Mouse (Mus musculus): ENCODE measurements around the gene Col11a1. TPM values are rescaled to one million over a fixed set of nuclear protein-coding genes. Genes with fewer than 3 reads are reported as not detected.

Gene Col11a1
- total and polyA plus RNA-seq, 3 experiments, result not detected

DNA sequence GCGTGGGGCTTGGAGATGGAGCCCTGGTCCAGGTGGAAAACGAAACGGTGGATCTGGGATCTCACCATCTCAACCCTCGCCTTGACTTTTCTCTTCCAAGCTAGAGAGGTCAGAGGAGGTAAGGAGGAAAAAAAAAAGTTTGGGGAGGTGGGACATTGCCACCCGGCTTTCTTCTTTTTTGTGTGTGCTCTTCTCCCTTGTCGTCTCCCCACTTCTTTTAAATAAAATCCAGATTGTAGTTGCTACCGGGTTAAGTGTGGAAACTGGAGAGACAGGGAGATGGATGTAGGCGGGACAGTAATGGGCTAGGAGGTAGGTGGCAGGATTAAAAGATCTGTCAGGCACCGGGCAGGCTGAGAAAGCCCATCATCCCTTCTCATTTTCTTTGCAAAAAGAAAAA is 546 bp downstream of the Col11a1 start:
- DNase-seq (ENCODE audit: low read depth, low spot score), result no peak
- no peak overlapping the region for H3K4me3 ChIP-seq (ENCODE audit: control insufficient read depth in 1 of 2, insufficient read depth in 1 of 2, low read depth in 2 of 2, low read length in 2 of 2)

DNA sequence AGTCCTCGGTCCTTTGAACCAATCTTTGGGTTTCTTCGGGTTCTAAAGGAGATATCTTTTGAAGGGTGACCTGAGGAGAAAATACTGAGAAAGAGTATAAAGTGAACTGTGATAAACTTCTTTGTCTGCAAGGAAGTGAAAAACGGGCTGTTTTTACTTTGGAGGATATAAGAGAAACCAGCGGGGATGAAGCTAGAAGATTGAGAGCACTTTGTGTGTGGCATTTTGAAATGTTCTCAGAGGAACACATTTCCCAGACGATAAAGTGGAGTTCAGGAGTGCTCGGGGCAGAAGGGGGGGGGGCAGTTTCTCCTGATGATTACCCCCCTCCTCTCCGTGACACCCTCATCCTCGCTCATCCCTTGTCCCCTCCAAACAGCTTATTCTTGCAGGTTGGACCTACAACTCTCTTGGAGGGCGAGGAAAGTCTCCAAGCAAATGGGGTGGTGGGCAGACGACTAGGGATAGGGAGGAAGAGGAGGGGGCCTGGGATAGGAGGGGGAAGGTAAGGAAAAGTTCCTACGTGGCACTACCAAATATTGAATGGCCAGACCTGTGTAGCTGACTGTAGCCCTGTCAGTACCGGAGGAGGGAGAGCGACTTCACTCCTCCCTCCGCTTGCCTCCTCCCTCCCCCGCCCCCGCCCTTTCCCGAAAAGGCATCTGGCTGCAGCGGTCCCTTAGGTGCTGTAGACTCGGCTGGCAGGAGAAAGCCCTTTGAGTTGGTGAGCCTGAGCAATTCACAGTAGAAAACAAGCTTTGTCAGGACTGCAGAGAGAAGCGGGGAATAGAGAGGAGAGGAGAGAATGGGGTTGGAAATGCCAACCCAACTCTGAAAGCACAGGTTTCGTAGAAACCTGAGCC is 1.2 kb downstream of the Col11a1 start:
- H3K9ac ChIP-seq (ENCODE audit: control insufficient read depth, low read depth, low read length, poor library complexity, severe bottlenecking), result no peak overlapping the region
- H3K4me3 ChIP-seq (ENCODE audit: control insufficient read depth in 1 of 2, insufficient read depth in 1 of 2, low read depth in 2 of 2, low read length in 2 of 2), result no peak overlapping the region
- no peaks in the 10 kb centered on the region for H3K36me3 ChIP-seq (ENCODE audit: control insufficient read depth in 1 of 2, insufficient read depth in 2 of 2, low read length in 2 of 2)
- DNase-seq (ENCODE audit: low read depth, low spot score), result no peak
- H3K9me3 ChIP-seq (replicated peaks; ENCODE audit: insufficient read depth, low read length), result no peaks in the 10 kb centered on the region
- no peak overlapping the region for H3K27ac ChIP-seq (ENCODE audit: control insufficient read depth, low read depth, low read length)
- TF ChIP-seq MYB (IDR thresholded peaks at IDR 0.05; ENCODE audit: low read depth, low read length), result no peak
- no peak for TF ChIP-seq MEF2A (IDR thresholded peaks at IDR 0.05; ENCODE audit: extremely low read depth, insufficient replicate concordance, low read depth, low read length, poor library complexity, severe bottlenecking)
- no peak for TF ChIP-seq CHD1 (IDR thresholded peaks at IDR 0.05; ENCODE audit: low read depth, low read length)
- no peak for TF ChIP-seq CTCF (IDR thresholded peaks at IDR 0.05 in 2 of 3, conservative IDR thresholded peaks at IDR 0.05 in 1 of 3; ENCODE audit: control insufficient read depth in 1 of 3, insufficient read depth in 1 of 3, low read depth in 2 of 3, low read length in 3 of 3, poor library complexity in 1 of 3, severe bottlenecking in 1 of 3)
- no peak for TF ChIP-seq MXI1 (IDR thresholded peaks at IDR 0.05; ENCODE audit: low read depth, low read length)
- no peak for TF ChIP-seq NRF1 (IDR thresholded peaks at IDR 0.05; ENCODE audit: insufficient read depth, low read depth, low read length, poor library complexity, severe bottlenecking)
- TF ChIP-seq SIN3A (IDR thresholded peaks at IDR 0.05; ENCODE audit: low read length), result no peak
- no peak for TF ChIP-seq POLR2AphosphoS2 (IDR thresholded peaks at IDR 0.05; ENCODE audit: low read length)
- TF ChIP-seq ZMIZ1 (IDR thresholded peaks at IDR 0.05; ENCODE audit: low read depth, low read length), result no peak
- TF ChIP-seq BHLHE40 (IDR thresholded peaks at IDR 0.05; ENCODE audit: borderline replicate concordance, low read depth, low read length), result no peak
- no peaks in the 10 kb centered on the region for H3K79me2 ChIP-seq (ENCODE audit: control insufficient read depth, insufficient read depth, low read length, poor library complexity)
- H3K4me1 ChIP-seq (ENCODE audit: control insufficient read depth in 1 of 2, insufficient read depth in 2 of 2, low read length in 2 of 2), result no peaks in the 10 kb centered on the region
- H3K27me3 ChIP-seq (ENCODE audit: control insufficient read depth in 1 of 2, insufficient read depth in 2 of 2, low read length in 2 of 2), result no peaks in the 10 kb centered on the region

More for the DNA sequence above, 546 bp downstream of the Col11a1 start:
- Histone ChIP-seq H3K27me3 (ENCODE audit: control insufficient read depth in 1 of 2, insufficient read depth in 2 of 2, low read length in 2 of 2) (no peaks in the 10 kb centered on the region), H3K9me3 (replicated peaks; ENCODE audit: insufficient read depth, low read length) (no peaks in the 10 kb centered on the region), H3K4me1 (ENCODE audit: control insufficient read depth in 1 of 2, insufficient read depth in 2 of 2, low read length in 2 of 2) (no peaks in the 10 kb centered on the region), H3K27ac (ENCODE audit: control insufficient read depth, low read depth, low read length) (no peak overlapping the region), H3K79me2 (ENCODE audit: control insufficient read depth, insufficient read depth, low read length, poor library complexity) (no peaks in the 10 kb centered on the region), H3K9ac (ENCODE audit: control insufficient read depth, low read depth, low read length, poor library complexity, severe bottlenecking) (no peak overlapping the region), H3K36me3 (ENCODE audit: control insufficient read depth in 1 of 2, insufficient read depth in 2 of 2, low read length in 2 of 2) (no peaks in the 10 kb centered on the region)
- TF ChIP-seq TAL1 (IDR thresholded peaks at IDR 0.05; ENCODE audit: low read length) (no peak), MAFK (IDR thresholded peaks at IDR 0.05; ENCODE audit: borderline replicate concordance, low read depth, low read length) (no peak), MAX (IDR thresholded peaks at IDR 0.05; ENCODE audit: low read length) (no peak), USF1 (IDR thresholded peaks at IDR 0.05; ENCODE audit: low read depth, low read length) (no peak), MYB (IDR thresholded peaks at IDR 0.05; ENCODE audit: low read depth, low read length) (no peak), E2F4 (IDR thresholded peaks at IDR 0.05; ENCODE audit: borderline replicate concordance, low read depth, low read length) (no peak), BHLHE40 (IDR thresholded peaks at IDR 0.05; ENCODE audit: borderline replicate concordance, low read depth, low read length) (no peak), KAT2A (conservative IDR thresholded peaks at IDR 0.05; ENCODE audit: low read depth, low read length) (no peak), POLR2AphosphoS2 (IDR thresholded peaks at IDR 0.05; ENCODE audit: low read length) (no peak), ZMIZ1 (IDR thresholded peaks at IDR 0.05; ENCODE audit: low read depth, low read length) (no peak), NELFE (IDR thresholded peaks at IDR 0.05; ENCODE audit: low read depth, low read length) (no peak), EP300 (IDR thresholded peaks at IDR 0.05; ENCODE audit: low read depth in 1 of 2, low read length in 2 of 2) (no peak), HCFC1 (IDR thresholded peaks at IDR 0.05; ENCODE audit: low read depth, low read length) (no peak), SIN3A (IDR thresholded peaks at IDR 0.05; ENCODE audit: low read length) (no peak), GATA1 (IDR thresholded peaks at IDR 0.05; ENCODE audit: low read depth, low read length) (no peak), MAZ (IDR thresholded peaks at IDR 0.05; ENCODE audit: low read depth, low read length) (no peak), TBP (IDR thresholded peaks at IDR 0.05; ENCODE audit: low read depth, low read length) (no peak), GABPA (IDR thresholded peaks at IDR 0.05; ENCODE audit: low read depth, low read length) (no peak)

Measured in MEL (cell line).